In the genomic region with DNA sequence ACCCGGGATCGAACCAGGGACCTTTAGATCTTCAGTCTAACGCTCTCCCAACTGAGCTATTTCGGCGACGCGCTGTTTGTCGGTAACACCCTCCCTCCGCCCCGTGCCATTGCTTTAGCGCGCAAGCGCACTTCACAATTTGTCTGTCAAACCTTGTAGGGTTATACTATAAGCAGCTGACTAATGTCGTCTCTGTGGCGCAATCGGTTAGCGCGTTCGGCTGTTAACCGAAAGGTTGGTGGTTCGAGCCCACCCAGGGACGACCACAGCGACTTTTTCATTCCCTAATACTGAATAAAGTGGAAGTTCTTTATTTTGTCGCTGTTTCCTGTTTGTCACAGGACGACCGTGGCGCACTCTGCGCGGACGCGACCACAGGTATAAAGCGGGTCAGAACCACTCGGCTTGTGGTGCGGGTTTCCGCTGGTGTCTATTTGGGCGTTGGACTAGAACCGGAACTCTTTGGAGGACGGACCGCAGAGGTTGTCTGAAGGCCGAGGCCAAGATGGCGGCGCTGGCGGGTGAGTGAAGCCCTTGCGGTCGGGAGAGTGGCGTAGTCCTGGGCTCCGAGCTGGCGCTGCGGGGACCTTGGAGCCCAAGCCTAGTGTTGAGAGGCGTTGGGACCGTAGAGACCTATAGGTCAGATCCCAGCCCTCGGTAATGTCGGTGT, we compare ENCODE assay signal across 8 mouse cellular contexts. TPM values are rescaled to one million over a fixed set of nuclear protein-coding genes. Genes with fewer than 3 reads are reported as not detected.
DNase-seq lines count a peak whose midpoint lies in the region; ATAC-seq lines count a peak whose summit lies in the region.

A gene (plus strand): TSS at position 151 of the 670 bp plus-strand sequence.

- DNase-seq in adrenal gland, adult (ENCODE audit: inconsistent age in 2 of 2, low spot score in 1 of 2) = peak; percentile 96 to 100
- peak; percentile 97 for DNase-seq in embryo, embryonic 10.5 days (ENCODE audit: low spot score)
- peak; percentile 89 for DNase-seq in gastrocnemius, postnatal 14 days
- DNase-seq in left cerebral cortex, postnatal 10 days (ENCODE audit: extremely low spot score in 1 of 2, low spot score in 2 of 2) = peak; percentile 93
- peak; percentile 95 for DNase-seq in right cerebral cortex, postnatal 25 days
- DNase-seq in urinary bladder, postnatal 4 days (ENCODE audit: low spot score in 2 of 2) = peak; percentile 92 to 93

- intact Hi-C loops in gastrocnemius, postnatal 14 days (cut with DNase I; ENCODE audit: low total_unique reads) = no loop called here
- intact Hi-C loops in left cerebral cortex, postnatal 10 days (cut with DNase I) = loop anchor here (2.0 to 10.0 kb wide), 2 partner anchors 74 to 264 kb away; a partner anchor contains a TSS

- ATAC-seq in inflammation-experienced regulatory T-cells, adult 6 months = peak; percentile 82
- peak; percentile 72 for ATAC-seq in megakaryocyte-erythroid progenitor cell, adult 5-6 weeks (replicated peaks; ENCODE audit: low FRiP score, low TSS enrichment, poor library complexity, severe bottlenecking)

RNA-seq across cellular contexts. Expression of the gene that starts here (rescaled TPM):
- 100 to 1,000 TPM; 423 to 474 TPM for total RNA-seq in gastrocnemius, postnatal 14 days (2021)
- 100 to 1,000 TPM; 183 to 267 (median 228) TPM for polyA plus RNA-seq in inflammation-experienced regulatory T-cells, adult 6 months (2017; shearing (Covaris generic))
- 100 to 1,000 TPM; 142 to 161 TPM for total RNA-seq in left cerebral cortex, postnatal 10 days (2021)
- 196 and 302 TPM in 2 replicates for total RNA-seq in megakaryocyte-erythroid progenitor cell, adult 5-6 weeks (2014; fragmentation: Nextera tagmentation)
- 103 and 168 TPM in 2 replicates for total RNA-seq in megakaryocyte-erythroid progenitor cell, adult 5-6 weeks (2017)

Comparison
In these comparisons a context has a peak if more than half of its experiments do, and no peak if none do; other contexts are left out.
1. Peak in every context shown above with its lines: DNase-seq and ATAC-seq.